Mouse (Mus musculus): ENCODE results near the gene Scamp3.

Gene Scamp3

GRCm38 (mm10) chr3:89163643-89164245 is 13.5 kb upstream of the Scamp3 start:
- DNase-seq: no peak

- peak; percentile 97 for DNase-seq
Measured at GRCm38 (mm10) chr3:89164506-89165267, 12.6 kb upstream of the Scamp3 start, which contains the start of gene Clk2. Gene Clk2 (plus strand): TSS chr3:89164795.

- no peak for DNase-seq
Measured at GRCm38 (mm10) chr3:89165268-89165870, 11.9 kb upstream of the Scamp3 start.

GRCm38 (mm10) chr3:89166945-89167344 is 10.3 kb upstream of the Scamp3 start:
- DNase-seq: no peak

- no peak for DNase-seq
Measured at GRCm38 (mm10) chr3:89174844-89175243, 2.4 kb upstream of the Scamp3 start.

GRCm38 (mm10) chr3:89175544-89175943 is 1.7 kb upstream of the Scamp3 start:
- DNase-seq: no peak

GRCm38 (mm10) chr3:89176421-89176820 is 852 bp upstream of the Scamp3 start:
- no peak for DNase-seq

- DNase-seq: no peak
Measured at GRCm38 (mm10) chr3:89178107-89178385, 773 bp downstream of the Scamp3 start.

- DNase-seq: no peak
Measured at GRCm38 (mm10) chr3:89179056-89179455, 1.8 kb downstream of the Scamp3 start.

- no peak for DNase-seq
Measured at GRCm38 (mm10) chr3:89181749-89182500, 4.7 kb downstream of the Scamp3 start.

GRCm38 (mm10) chr3:89182531-89183057 is 5.3 kb downstream of the Scamp3 start:
- DNase-seq: no peak

GRCm38 (mm10) chr3:89183058-89183958 is 6.0 kb downstream of the Scamp3 start, which contains the start of gene Fam189b:
Gene Fam189b (plus strand): TSS chr3:89183143.
- DNase-seq: peak; percentile 87

- DNase-seq: no peak
Measured at GRCm38 (mm10) chr3:89183959-89184315, 6.7 kb downstream of the Scamp3 start.

GRCm38 (mm10) chr3:89187197-89187596 is 9.9 kb downstream of the Scamp3 start:
- no peak for DNase-seq

- DNase-seq: no peak
Measured at GRCm38 (mm10) chr3:89187690-89188477, 10.6 kb downstream of the Scamp3 start.

GRCm38 (mm10) chr3:89188478-89188875 is 11.2 kb downstream of the Scamp3 start:
- no peak for DNase-seq

- no peak for DNase-seq
Measured at GRCm38 (mm10) chr3:89190436-89190835, 13.2 kb downstream of the Scamp3 start.

- no peak for DNase-seq
Measured at GRCm38 (mm10) chr3:89193351-89193750, 16.1 kb downstream of the Scamp3 start.

GRCm38 (mm10) chr3:89193853-89194252 is 16.6 kb downstream of the Scamp3 start:
- peak; percentile 58 for DNase-seq

GRCm38 (mm10) chr3:89195979-89196877 is 19.0 kb downstream of the Scamp3 start:
- peak; percentile 94 for DNase-seq
